Mouse (Mus musculus) layer of hippocampus, adult 9-11 months (tissue): ENCODE data around the gene Gpc5.

Source experiments
- DNase-seq: peaks from one replicate; pipeline ENCODE4 v3.0.0; 2022

Gene Gpc5

DNA sequence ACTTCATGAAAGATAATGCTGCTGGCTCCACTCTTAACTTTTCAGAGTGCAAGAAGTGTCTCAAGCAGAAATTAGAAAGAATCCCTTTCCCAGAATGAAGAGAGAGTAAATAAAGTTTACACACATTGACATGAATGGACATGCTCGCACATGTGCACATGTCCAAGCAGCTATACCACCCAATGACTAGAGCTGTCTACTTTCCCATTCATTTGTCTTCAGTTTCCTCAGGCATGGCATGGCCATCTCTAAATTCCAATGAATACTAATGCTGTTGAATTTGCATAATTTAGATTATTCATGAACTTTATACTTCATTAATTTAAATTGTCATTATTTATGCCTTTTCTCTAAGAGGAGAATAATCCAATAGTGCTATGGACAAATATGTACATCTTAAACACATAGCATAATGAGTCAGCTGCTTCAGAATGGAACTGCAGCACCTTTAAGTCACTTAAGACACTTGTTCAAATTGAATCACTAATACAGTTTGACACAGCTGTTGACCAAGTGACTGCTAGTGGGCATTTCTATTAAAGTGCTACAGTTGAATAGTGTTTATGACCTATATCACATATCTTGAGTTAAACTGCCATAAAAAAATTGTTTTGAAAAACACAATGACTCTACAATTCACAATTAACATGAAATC lies 752.9 kb downstream of the Gpc5 start:
- DNase-seq, result no peak

DNA sequence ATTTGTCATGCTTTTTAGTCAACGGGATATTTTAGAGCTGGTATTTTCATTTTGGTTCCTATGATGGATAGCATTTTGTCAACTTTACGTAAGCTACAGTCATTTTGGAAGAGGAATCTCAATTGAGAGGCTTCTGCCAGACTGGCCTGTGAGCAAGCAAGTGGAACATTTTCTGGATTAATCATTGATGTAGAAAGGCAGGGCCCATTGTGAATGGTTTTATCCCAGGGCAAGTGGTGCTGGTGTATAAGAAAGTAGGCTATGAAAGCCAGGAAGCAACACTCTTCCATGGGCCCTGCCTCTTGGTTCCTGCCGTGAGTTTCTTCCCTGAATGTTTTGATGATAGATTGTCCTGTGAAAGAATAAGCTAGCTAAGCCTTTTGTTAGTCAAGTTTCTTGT lies 777.1 kb downstream of the Gpc5 start:
- DNase-seq, result no peak

DNA sequence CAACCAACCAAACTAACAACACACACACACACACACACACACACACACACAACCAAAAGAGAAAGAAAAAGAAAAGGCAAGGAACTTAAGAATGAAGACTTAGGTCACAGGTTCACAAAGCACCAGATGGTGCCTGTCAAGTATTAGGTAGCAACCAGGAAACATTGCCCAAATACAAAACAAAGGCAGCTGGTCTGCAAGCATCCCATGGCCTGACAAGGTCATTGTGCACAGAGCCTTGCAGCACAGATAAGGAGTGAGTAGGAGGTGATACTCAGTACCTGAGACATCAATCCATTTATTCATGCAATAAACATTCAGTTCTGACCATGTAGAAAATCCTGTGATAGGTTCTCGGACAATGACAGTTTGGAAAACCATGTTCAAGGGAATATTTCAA lies 884.0 kb downstream of the Gpc5 start:
- no peak for DNase-seq

DNA sequence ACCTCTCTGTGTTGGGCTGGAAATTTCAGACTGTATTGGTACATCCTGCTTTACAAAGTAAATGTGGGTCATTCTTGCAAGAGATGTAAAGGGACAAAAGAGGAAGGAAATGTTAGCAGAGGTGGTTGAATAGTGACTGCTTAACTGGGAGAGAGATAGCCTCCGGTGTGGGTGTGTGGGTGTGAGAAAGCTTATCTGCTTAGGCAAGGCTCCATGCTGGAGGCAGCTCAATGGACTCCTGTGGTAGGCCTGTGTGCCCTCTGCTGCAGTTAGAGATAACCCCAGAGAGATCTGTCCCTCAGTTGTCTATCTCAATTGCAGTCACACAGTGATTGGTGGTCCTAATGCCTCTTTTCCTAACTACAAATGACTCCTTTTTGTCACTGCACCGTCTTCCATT lies 887.2 kb downstream of the Gpc5 start:
- DNase-seq, result no peak

DNA sequence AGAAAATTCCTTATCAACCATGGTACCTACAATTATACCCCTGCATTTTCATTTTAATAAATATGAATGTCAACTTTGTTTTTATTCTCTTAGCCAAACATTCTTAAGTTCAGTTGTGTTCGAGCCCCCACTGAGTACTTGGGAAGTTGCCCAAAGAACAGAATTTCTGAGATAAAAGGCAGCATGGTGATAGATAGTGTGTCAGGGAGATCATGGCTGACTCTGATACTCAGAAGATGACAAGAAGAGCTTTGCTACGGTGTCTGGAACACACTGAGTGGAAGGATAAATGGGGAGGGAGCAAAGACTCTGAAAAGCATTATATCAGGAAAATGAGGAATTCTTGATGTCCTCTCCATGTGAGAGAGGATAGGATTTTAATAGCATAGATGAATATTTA lies 898.7 kb downstream of the Gpc5 start:
- no peak for DNase-seq

DNA sequence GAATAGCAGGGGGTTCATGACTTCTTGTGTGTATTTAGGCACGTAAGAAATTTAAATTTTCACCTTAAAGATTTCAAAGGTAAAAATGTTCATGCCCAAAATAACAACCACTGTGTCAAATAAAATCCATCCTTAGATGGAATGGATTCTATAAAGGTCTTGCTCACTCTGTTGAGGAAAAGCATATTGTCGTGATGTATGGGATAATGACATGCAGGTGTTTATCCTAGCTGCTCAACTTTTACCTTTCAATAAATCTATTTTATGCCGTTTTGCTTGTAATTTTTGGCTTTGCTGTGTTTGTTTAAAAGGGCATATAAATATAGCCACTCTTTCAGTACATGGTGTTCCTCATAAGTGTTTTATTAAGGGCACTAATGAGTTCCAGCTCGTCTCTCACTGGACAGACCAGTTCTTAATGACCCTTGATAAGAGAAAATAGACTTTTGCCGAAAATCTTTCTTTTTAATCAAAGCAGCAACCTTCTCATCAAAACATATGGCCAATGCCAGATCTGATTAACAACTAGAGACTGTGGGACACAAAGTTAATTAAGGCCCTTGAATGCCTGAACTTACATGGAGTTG lies 901.6 kb downstream of the Gpc5 start:
- DNase-seq, result no peak

DNA sequence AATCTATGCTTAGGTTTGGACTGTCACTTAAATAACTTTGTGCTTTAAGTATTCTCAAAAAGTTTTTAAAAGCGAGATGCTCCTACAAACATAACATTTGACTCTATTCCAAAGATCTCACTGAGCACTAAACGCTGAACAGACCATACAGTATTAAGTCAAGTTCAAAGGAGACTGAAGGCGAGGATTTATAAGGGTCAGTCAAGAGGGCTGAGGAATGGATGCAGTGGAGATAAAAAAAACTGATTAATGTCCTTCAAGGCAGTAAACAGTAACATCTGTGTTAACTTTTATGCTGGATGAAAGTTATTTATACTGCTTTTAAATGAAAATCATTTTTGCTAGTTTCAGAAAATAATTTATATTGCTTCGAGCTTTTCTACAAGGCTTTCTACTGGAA lies 906.9 kb downstream of the Gpc5 start:
- DNase-seq, result no peak

DNA sequence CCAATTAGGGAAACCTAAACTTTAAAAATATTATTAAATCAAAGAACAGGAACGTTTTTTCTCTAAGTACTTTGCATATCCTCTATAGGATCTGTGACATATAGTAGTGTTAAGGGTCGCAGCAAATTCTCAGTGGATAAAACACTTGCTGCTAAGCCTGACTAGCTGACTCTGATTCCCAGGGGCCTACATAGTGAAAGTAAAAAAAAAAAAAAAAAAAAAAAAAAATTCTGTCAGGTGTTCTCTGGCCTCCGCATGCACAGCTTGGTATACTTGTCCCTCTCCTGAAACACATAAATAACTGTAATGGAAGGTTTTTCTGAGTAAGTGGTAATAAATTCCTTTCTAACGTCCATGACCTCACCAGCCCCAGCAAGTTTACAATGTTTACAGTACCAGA lies 995.0 kb downstream of the Gpc5 start:
- no peak for DNase-seq

DNA sequence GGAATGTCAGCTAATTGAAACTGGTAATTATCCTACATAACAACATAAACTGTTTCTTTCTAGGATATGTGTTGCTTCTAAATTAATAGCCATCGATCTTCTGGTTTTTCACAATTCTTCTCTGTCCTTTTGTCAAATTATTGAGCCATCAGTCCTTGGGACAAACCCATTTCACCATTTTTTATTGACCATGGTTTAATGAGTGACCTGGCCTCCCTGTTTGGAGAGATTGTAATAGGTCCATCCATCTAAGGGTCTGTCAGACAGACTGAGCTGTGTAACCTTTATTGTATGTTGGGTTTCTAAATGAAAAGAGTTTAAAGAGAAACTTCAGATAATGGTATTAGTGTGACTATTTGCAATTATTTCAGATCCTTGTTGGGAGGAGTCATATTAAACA lies 1035.9 kb downstream of the Gpc5 start:
- no peak for DNase-seq

DNA sequence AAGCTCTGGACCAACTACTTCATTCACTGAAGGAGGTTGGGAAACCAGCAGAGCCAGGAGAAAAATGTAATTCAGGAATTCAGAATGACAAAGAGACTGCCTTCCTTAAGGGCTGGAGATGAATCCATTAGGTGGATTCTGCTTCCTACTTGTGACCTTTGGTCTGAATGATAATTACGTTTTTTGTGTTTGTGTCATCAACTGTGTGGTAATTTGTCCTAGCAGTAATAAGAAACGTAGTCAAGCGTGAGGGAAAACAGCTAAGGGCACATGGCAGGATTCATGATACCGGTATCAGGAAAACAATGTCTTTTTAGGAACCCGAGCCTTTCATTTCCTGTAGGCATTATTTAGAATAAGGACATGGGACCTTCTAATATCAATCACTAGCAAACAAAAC lies 1045.3 kb downstream of the Gpc5 start:
- no peak for DNase-seq

DNA sequence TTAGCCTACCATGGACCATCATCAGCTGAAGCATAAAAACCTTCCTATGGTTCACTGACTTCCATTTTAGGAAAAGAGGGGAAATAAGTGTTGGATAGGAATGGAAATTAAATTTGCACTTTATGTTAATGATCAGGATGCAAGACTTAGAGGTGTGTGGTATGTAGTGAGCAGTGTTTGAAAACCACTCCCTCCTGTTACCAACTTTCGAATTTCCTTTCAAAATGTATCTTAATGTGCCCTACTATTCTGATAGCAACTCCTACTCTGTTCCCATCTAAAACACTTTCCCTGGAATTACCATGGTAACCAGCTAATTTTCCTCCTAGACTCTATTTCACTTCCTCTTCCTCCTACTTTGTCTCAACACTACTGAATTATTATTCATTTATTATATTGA lies 1045.8 kb downstream of the Gpc5 start:
- DNase-seq, result no peak

DNA sequence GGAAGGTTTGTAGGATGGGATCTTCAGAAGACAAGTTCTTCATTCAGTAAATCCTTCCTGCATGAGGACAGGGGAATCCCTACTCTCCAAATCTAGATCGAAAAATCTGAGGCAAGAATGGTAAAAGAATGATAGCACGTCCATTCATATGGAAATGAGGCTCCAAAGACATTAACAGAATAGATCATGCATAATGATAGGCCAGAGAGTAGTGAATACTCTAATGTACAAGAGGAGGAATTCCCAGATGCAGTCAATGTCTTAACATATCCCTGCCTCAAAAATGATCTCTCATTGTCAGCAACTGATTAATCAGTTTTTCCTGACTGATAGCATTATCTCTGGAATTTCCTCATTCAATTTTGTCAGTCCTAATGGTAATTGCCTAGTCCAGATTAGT lies 1070.6 kb downstream of the Gpc5 start:
- no peak for DNase-seq

DNA sequence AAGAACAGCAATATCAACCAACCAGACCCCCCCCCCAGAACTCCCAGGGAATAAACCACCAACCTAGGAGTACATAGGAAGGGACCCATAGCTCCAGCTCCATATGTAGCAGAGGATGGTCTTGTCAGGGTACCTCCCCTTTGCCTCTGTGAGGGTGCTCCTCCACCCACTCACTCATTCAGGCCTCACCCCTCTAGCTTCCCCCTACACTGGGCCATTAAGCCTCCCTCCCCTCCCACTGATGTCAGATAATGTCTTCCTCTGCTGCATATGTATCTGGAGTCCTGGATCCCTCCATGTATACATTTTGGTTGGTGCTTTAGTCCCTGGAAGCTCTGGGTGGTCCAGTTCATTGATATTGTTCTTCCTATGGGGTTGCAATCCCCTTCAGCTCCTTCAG lies 1075.4 kb downstream of the Gpc5 start:
- DNase-seq, result no peak

DNA sequence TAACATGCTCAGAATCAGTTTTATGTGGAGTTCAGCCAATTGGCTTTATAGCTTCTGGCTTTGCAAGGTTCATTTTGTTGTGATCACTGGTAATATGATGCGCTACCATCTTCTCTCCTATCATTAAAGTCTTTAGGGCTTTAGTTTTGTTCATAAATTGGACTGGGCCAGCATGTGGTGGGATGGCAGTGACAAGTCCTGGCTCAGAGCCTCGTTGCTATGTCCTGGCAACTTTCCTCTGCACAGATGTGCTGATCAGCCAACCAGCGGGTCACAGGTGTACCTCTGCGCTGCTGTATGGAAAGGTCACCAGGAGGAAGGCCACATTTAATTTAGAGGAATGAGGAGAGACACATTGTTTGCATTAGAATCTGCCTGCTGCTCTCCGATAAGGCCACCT lies 1077.1 kb downstream of the Gpc5 start:
- no peak for DNase-seq

DNA sequence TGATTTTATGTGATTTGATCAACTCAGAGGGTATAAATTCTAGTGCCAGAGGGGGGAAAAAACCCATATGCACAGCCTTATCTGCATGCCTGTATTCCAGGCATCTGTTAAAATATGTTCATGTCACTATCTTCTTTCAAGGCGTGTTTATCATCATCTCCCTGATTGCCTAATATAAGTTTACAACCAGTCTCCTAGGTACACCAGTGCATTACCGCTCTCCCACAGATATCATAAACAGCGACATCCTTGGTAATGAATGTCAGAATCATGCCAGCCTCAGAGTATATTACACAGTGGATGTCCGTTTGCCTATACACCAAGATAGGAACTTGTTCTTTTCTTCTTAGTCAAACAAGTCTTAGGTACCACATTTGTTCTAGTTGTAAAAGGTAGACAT lies 1095.0 kb downstream of the Gpc5 start:
- no peak for DNase-seq

DNA sequence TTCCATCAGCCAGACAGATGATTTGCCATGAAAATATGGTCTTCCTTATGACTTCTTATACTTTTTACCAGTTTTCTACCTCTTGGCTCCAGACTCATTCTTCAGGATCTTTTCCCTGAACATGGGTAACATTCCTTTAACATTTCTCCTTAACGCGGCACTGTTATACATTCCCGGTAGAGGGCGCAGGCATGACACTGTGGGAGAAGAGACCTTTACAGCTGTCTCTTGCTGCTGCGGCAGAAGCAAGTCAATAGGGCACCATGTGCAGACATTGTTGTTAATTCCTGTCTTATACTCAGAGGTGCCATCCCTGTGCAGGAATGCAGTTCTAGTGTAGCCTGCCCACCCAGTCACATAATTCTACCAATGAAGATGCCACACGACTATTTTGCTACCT lies 1115.0 kb downstream of the Gpc5 start:
- no peak for DNase-seq

DNA sequence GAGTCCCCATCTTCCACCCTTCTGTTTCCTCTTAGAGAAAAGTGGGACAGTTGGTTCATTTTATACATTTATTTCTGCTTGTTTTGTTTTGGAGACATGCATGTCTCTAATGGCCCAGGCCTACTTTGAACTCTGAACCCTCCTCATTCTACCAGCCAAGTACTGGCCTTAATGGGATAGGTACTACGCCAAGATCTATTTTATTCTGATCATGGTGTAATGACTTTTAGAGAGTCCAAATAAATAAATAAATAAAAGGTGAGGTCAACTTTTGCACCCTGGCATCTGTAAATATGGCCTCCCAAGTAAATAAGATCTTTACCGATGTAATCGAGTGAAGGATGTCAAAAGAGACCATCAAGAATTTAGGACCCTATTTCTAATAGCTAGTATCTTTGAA lies 1116.6 kb downstream of the Gpc5 start:
- DNase-seq, result no peak

DNA sequence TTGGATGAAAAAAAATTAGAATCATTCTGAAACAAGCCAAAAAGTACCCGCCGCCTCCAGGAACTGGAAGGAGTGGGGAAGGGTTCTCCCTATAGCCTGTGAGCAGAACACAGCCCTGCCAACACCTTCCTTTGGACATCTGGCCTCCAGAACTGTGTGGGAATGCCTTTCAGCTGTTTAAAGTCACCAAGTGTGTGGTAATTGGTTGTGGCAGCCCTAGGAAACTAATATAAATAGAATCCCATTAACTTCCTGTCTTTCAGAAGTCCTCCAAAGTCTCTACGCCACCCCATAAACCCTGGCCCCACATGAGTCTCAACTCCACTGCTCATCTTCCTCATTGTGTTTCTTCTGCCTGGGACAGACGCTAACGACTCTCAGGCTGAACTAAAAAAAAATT lies 1117.0 kb downstream of the Gpc5 start:
- no peak for DNase-seq

DNA sequence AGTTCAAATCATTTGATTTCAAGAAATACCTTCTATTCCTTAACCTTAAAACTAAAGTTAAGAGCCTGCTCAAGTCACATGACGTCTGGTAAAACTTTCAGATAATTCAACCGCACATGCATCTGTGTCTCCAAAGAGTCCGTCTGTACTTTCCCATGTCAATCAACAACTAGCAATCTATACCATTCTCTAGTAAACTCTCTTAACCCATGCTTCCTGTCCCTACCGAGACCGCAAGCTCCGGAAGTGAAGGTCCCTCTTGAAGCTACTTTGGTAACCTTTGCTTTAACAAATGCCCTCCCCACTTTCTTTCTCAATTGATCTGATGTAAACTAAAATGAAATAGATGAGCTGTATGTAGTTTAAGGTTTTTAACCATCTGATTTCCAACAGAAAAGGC lies 1118.3 kb downstream of the Gpc5 start:
- no peak for DNase-seq

DNA sequence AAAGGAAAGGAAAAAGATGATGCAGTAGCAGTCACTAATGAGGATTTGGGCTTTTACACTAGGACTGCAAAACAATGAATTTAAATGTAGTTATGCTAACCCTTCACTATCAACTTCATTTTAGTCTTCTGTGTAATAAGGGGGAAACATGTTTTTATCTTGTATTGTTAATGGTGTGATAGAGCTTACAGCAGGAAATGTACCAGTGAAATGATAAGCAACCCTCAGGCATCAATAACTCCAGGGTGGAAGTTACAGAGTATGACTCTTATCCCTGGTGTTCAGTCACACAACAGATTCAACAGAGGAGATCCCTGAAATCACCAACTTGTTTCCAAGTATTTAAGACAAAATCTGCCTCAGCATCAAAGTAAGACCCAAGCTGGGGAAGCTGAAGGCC lies 1120.0 kb downstream of the Gpc5 start:
- no peak for DNase-seq

DNA sequence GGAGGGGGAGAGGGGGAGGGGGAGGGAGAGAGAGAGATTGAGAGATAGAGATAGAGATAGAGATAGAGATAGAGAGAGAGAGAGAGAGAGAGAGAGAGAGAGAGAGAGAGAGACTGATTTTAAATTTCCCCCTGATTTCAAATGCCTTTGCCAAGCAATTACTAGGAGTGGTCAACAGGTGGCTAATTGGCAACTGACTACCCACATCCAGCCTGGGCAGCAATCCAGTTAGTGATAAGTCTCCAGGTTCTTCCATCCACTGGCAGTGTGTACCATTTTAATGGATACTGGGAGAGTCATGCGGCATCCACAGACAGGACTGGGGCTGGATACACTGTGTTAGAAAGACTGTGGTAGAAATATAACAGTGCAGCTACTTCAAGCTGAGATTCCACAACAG lies 1166.1 kb downstream of the Gpc5 start:
- no peak for DNase-seq

DNA sequence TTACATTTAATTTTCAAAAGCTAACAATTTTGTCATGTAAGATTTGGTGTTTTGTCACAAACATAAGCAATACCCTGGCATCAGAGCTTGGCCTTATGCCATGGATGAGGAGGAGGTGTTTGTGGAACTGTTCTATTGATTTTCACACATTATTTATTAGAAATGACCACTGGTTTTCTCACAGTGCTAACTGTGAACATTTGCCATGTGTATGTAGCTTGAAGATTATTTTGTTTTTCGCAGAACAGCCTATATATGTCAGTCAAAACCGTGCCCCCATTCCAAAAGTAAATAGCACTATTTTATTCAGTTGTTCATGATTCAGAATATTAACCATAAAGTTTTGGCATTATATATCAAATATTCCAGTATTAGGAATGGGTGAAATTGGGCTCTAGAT lies 1216.5 kb downstream of the Gpc5 start:
- no peak for DNase-seq

DNA sequence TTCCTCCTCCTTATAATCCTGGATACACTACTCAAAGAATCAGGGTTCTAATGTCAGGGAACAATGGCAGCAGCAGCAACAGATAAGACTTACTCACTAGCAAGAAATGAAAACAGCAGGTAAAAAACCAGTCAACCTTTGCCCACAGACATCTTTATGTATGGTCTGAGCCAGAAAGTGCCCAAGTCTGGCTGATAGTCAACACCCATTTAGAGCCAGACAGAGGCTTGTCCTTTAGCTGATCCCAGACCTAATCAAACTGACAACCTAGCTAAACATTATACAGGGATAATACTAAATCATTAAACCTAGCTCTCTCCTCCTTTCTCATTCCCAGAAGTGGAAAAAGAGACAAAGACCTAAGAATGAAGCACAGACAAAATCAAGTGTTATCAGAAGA lies 1225.5 kb downstream of the Gpc5 start:
- no peak for DNase-seq

DNA sequence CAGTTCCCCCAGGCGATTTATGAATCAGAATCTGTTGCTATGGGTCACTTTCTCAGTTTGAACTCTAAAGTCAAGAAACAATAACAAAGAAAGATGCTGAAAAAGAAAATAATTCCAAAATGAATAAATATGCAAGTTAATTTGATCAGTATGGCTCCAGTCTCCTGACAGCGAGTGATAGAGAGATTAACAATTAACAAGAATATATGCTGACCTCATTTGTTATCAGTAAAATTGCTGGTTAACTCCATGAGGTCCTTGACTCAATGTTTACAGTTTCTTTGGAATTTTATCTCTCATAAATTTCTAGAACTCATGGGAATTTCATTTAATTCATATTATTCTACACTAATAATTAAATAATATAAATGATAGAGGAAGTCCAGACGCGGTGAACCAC lies 1244.2 kb downstream of the Gpc5 start:
- no peak for DNase-seq

DNA sequence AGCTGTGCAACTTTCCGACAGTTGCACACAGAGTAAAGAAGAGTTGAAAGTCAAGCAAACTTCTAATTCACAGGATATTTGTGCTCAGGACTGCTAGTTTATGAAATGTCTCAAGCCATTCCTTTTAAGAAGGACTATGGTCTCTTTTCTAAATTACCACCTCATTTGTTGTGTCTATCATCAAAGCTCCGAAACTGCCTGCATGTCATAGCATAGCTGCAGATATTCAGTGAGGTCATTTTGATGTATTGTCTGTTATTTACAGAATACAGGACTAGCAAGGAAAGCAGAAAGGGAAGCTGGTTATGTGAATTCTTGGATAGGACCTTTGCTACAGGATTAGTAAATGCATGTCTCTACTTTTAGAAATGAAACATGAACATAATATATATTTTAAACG lies 1246.4 kb downstream of the Gpc5 start:
- no peak for DNase-seq

DNA sequence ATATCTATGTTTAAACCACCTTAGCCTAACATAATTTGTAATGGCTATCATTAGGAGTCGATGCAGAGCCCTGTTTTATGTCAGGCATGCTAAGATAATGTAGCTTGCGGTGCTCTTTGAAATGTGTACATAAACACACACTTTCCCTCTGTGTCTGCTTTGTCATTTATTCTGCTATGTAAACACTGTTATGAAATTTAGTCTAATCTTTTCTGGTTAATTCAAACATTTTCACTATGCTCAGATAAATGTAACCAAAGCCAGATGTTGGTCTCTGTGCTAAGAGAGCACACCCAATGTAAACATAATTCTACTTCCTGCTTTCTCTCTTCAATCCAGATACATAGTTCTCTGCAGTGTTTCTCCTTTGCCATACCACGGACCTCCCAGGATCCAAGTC lies 1256.5 kb downstream of the Gpc5 start:
- DNase-seq, result no peak
